Mouse (Mus musculus): ENCODE results near the gene Mecr. TPM values are rescaled to one million over a fixed set of nuclear protein-coding genes. Genes with fewer than 3 reads are reported as not detected.
A peak's percentile ranks its signal among the peaks of the same experiment; 100 is the strongest.

Gene Mecr
- total RNA-seq, 2 experiments from 2014 or later: 31.0 to 37.2 TPM

GRCm38 (mm10) chr4:131916425-131916824 is 73.2 kb downstream of the Mecr start:
- intact Hi-C loops (cut with DNase I): loop anchor here (2.0 kb wide), 2 partner anchors 52 to 160 kb away; no protein-coding TSS in a partner anchor
- no peak overlapping the region for H3K4me3 ChIP-seq
- H3K27ac ChIP-seq: no peak overlapping the region
- TF ChIP-seq CTCF (IDR thresholded peaks at IDR 0.05): peak; percentile 97
- DNase-seq (ENCODE audit: extremely low spot score in 1 of 2, low spot score in 2 of 2): peak; percentile 68 to 82

DNA sequence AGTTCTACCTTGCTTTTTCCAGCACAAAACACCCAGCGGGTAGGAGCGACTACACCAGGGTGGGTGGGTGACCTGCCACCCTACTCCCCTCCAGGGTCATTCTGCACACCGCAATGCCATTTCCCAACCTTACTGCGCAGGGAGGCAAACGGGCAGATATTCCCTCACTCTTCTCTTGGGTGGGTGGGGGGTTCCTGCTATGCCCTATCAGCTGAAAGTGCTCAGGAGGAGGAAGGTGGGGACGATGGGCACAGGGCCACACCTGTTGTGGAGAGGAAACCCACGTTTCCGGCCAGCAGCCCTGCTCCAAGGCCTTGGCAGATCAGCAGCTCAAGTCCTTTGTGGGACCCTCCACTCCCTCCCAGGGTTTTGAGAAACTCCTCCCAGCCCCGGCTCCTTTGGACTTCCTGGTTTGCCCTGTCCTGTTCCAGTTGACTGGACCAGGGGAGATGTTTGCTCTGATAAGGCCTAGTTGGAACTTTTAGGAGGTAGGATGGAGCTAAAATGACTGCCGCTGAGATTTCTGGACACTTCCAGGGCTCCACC is 73.8 kb downstream of the Mecr start:
- Histone ChIP-seq H3K4me3 (no peak overlapping the region), H3K27ac (no peak overlapping the region)
- intact Hi-C loops (cut with DNase I): loop anchor here (2.0 kb wide), 2 partner anchors 52 to 160 kb away; no protein-coding TSS in a partner anchor
- TF ChIP-seq CTCF (IDR thresholded peaks at IDR 0.05): no peak
- DNase-seq (ENCODE audit: extremely low spot score in 1 of 2, low spot score in 2 of 2): no peak

Other genes starting within 250 kb of the Mecr start
- gene Ptpru, start 5.2 kb upstream of the Mecr start, total RNA-seq (2021): 10 to 100 TPM; 53.4 to 59.2 TPM
- gene Srsf4, start 30.1 kb downstream of the Mecr start, total RNA-seq (2021): 10 to 100 TPM; 70.8 to 72.8 TPM
- 10 to 100 TPM in 1 of 2 experiments, 1 to 10 TPM in 1; 9.8 to 10.9 TPM for gene Tmem200b, start 78.3 kb downstream of the Mecr start, total RNA-seq (2021)
- gene Gm10300, start 231.2 kb downstream of the Mecr start, total RNA-seq (2021): not detected
- 10 to 100 TPM; 40.7 to 41.7 TPM for gene Epb41, start 231.9 kb downstream of the Mecr start, total RNA-seq (2021)